Mouse (Mus musculus) hindbrain, postnatal 0 days (tissue): ENCODE data around the gene Lactb. TPM values are rescaled to one million over a fixed set of nuclear protein-coding genes. Genes with fewer than 3 reads are reported as not detected.

Experiments
- ATAC-seq: fragments of 200-750 bp; cut with Nextera tagmentation; 2 replicates; pipeline ENCODE4 v1.8.0; 2017; ENCODE audit warnings: mild to moderate bottlenecking, moderate TSS enrichment, moderate library complexity
- DNase-seq: peaks from one replicate; pipeline ENCODE4 v3.0.0-alpha.2; 2015; ENCODE audit warnings: low spot score
- H3K27ac ChIP-seq: fragments of 300-500 bp; sonication (generic); 2 replicates; pipeline ENCODE4 v1.5.1; 2014; ENCODE audit warnings: mild to moderate bottlenecking
- H3K27me3 ChIP-seq: fragments of 300-500 bp; sonication (generic); 2 replicates; pipeline ENCODE4 v1.6.1; 2014; ENCODE audit warnings: low read length, mixed read lengths; ENCODE audit not compliant: insufficient read depth
- H3K36me3 ChIP-seq: fragments of 300-500 bp; sonication (generic); 2 replicates; pipeline ENCODE4 v1.6.1; 2014; ENCODE audit warnings: low read length, mixed read lengths; ENCODE audit not compliant: insufficient read depth
- H3K4me1 ChIP-seq: fragments of 300-500 bp; sonication (generic); 2 replicates; pipeline ENCODE4 v1.6.1; 2014; ENCODE audit warnings: antibody characterized with exemption, low read length, mixed read lengths; ENCODE audit not compliant: insufficient read depth
- H3K4me2 ChIP-seq: fragments of 300-500 bp; sonication (generic); 2 replicates; pipeline ENCODE4 v1.6.1; 2014; ENCODE audit warnings: low read depth, mild to moderate bottlenecking, low read length, moderate library complexity, mixed read lengths
- H3K4me3 ChIP-seq: fragments of 300-500 bp; sonication (generic); 2 replicates; pipeline ENCODE4 v1.5.1; 2014; ENCODE audit warnings: low read length
- H3K9ac ChIP-seq: fragments of 300-500 bp; sonication (generic); replicated peaks from 2 replicates; pipeline ENCODE4 v1.6.1; 2014; ENCODE audit warnings: mild to moderate bottlenecking, low read length, moderate library complexity, mixed read lengths
- H3K9me3 ChIP-seq: fragments of 300-500 bp; sonication (generic); 2 replicates; pipeline ENCODE4 v1.6.1; 2016; ENCODE audit warnings: low read length, mixed read lengths
- CTCF ChIP-seq: IDR thresholded peaks from 2 replicates; pipeline ENCODE4 v1.5.1; 2016; ENCODE audit warnings: antibody characterized with exemption, control low read depth, low read depth
- WGBS: fragments of 180-500 bp; shearing (Covaris S2); extraction: QIAGEN DNeasy Blood & Tissue Kit; methylation state at CpG from one replicate; pipeline ENCODE4 v1.1.7; 2014; 5-methylcytosine and 5-hydroxymethylcytosine counted together
- polyA plus RNA-seq: library from polyadenylated mRNA; unstranded; fragments of >200 nt; fragmentation: Nextera tagmentation; extraction: Ambion mirVana; gene quantifications from 2 replicates; pipeline ENCODE4 v1.2.1, GENCODE M21; 2015
- total RNA-seq: library from RNA; depleted of rRNA; stranded (reverse); fragments of >200 nt; gene quantifications from 2 replicates; pipeline ENCODE4 v1.2.3, GENCODE M21; 2014; rRNA removed

The Lactb gene
- total and polyA plus RNA-seq, 2 experiments from 2014 or later, result 12.8 to 13.1 TPM

GRCm38 (mm10) chr9:66912304-66912703 is 63.0 kb downstream of the Lactb start:
- Histone ChIP-seq H3K36me3 (no peaks in the 10 kb centered on the region), H3K4me1 (peaks cover 3% of the 10 kb centered on the region; the same call in 1 of the 2 replicates), H3K9ac (no peak overlapping the region), H3K9me3 (no peaks in the 10 kb centered on the region), H3K4me2 (no peak overlapping the region), H3K27ac (no peak overlapping the region), H3K27me3 (no peaks in the 10 kb centered on the region), H3K4me3 (no peak overlapping the region)
- ATAC-seq (no peak), DNase-seq (no peak)
- TF ChIP-seq CTCF, result no peak

- Histone ChIP-seq H3K27me3 (no peaks in the 10 kb centered on the region), H3K36me3 (no peaks in the 10 kb centered on the region), H3K4me1 (peaks cover 4% of the 10 kb centered on the region; the same call in 1 of the 2 replicates), H3K9me3 (no peaks in the 10 kb centered on the region), H3K9ac (no peak overlapping the region), H3K4me2 (no peak overlapping the region), H3K27ac (no peak overlapping the region), H3K4me3 (no peak overlapping the region)
- no peak for TF ChIP-seq CTCF
- WGBS, result 94% methylated on average over 5 of the region's 5 CpGs
- ATAC-seq, result no peak
- no peak for DNase-seq
Observed at GRCm38 (mm10) chr9:66910677-66911076, 64.6 kb downstream of the Lactb start.

GRCm38 (mm10) chr9:66909922-66910321 is 65.4 kb downstream of the Lactb start:
- TF ChIP-seq CTCF, result no peak
- Histone ChIP-seq H3K4me3 (no peak overlapping the region), H3K4me1 (peaks cover 5% of the 10 kb centered on the region; the same call in 1 of the 2 replicates), H3K9ac (no peak overlapping the region), H3K27ac (no peak overlapping the region), H3K4me2 (no peak overlapping the region), H3K27me3 (no peaks in the 10 kb centered on the region), H3K36me3 (no peaks in the 10 kb centered on the region), H3K9me3 (no peaks in the 10 kb centered on the region)
- WGBS, result 85% methylated on average over 7 of the region's 7 CpGs
- DNase-seq, result no peak
- ATAC-seq, result no peak

GRCm38 (mm10) chr9:66907746-66908397 is 67.4 kb downstream of the Lactb start:
- ATAC-seq, result no peak
- DNase-seq, result no peak
- WGBS, result 89% methylated on average over 5 of the region's 5 CpGs
- TF ChIP-seq CTCF, result no peak
- Histone ChIP-seq H3K27ac (no peak overlapping the region), H3K9me3 (no peaks in the 10 kb centered on the region), H3K4me1 (peaks cover 5% of the 10 kb centered on the region; the same call in 1 of the 2 replicates), H3K4me2 (no peak overlapping the region), H3K36me3 (no peaks in the 10 kb centered on the region), H3K4me3 (no peak overlapping the region), H3K9ac (no peak overlapping the region), H3K27me3 (no peaks in the 10 kb centered on the region)

GRCm38 (mm10) chr9:66907126-66907525 is 68.2 kb downstream of the Lactb start:
- no peak for DNase-seq
- no peaks in the 10 kb centered on the region for H3K9me3 ChIP-seq
- no peaks in the 10 kb centered on the region for H3K36me3 ChIP-seq
- no peaks in the 10 kb centered on the region for H3K27me3 ChIP-seq
- no peak for ATAC-seq
- no peak overlapping the region for H3K4me3 ChIP-seq
- 91% methylated on average over 8 of the region's 8 CpGs for WGBS
- peaks cover 5% of the 10 kb centered on the region; the same call in 1 of the 2 replicates for H3K4me1 ChIP-seq
- no peak overlapping the region for H3K4me2 ChIP-seq
- H3K9ac ChIP-seq, result no peak overlapping the region
- no peak overlapping the region for H3K27ac ChIP-seq
- TF ChIP-seq CTCF, result no peak

- no peak for DNase-seq
- no peak overlapping the region for H3K9ac ChIP-seq
- TF ChIP-seq CTCF, result no peak
- no peaks in the 10 kb centered on the region for H3K36me3 ChIP-seq
- H3K4me2 ChIP-seq, result no peak overlapping the region
- WGBS, result 59% methylated on average over 9 of the region's 9 CpGs
- no peaks in the 10 kb centered on the region for H3K9me3 ChIP-seq
- H3K4me3 ChIP-seq, result no peak overlapping the region
- no peak overlapping the region for H3K27ac ChIP-seq
- ATAC-seq, result no peak
- no peaks in the 10 kb centered on the region for H3K27me3 ChIP-seq
- H3K4me1 ChIP-seq, result peaks cover 2% of the 10 kb centered on the region; the same call in 1 of the 2 replicates
Observed at GRCm38 (mm10) chr9:66905990-66906389, 69.3 kb downstream of the Lactb start.

Other genes with a start within 250 kb of the Lactb start
- gene Aph1b, start 180.0 kb downstream of the Lactb start, total RNA-seq, result 26.5 and 26.8 TPM in 2 replicates
- 15.1 and 15.6 TPM in 2 replicates for gene Aph1b, start 180.0 kb downstream of the Lactb start, polyA plus RNA-seq
- 0.29 and 0.99 TPM in 2 replicates for gene Gm10647, start 178.4 kb downstream of the Lactb start, total RNA-seq
- 0.45 and 0.55 TPM in 2 replicates for gene Gm10647, start 178.4 kb downstream of the Lactb start, polyA plus RNA-seq
- 2.1 and 3.1 TPM in 2 replicates for gene Aph1c, start 140.8 kb downstream of the Lactb start, total RNA-seq
- gene Aph1c, start 140.8 kb downstream of the Lactb start, polyA plus RNA-seq, result 5.3 and 6.3 TPM in 2 replicates
- 25.9 and 32.7 TPM in 2 replicates for gene Rab8b, start 55.8 kb downstream of the Lactb start, total RNA-seq
- gene Rab8b, start 55.8 kb downstream of the Lactb start, polyA plus RNA-seq, result 26.3 and 27.1 TPM in 2 replicates
- gene Rps27l, start 29.4 kb downstream of the Lactb start, total RNA-seq, result 61.0 and 101 TPM in 2 replicates
- 258 and 271 TPM in 2 replicates for gene Rps27l, start 29.4 kb downstream of the Lactb start, polyA plus RNA-seq
- 98.8 and 120 TPM in 2 replicates for gene Tpm1, start 73.9 kb upstream of the Lactb start, total RNA-seq
- 177 and 180 TPM in 2 replicates for gene Tpm1, start 73.9 kb upstream of the Lactb start, polyA plus RNA-seq